Mouse (Mus musculus) thymus, adult 2 months (tissue): ENCODE measurements around the gene Shisa8.

ENCODE experiments used
- CTCF ChIP-seq: fragments of 200-500 bp; IDR thresholded peaks from 2 replicates; pipeline ENCODE4 v1.5.1; 2012; ENCODE audit warnings: mild to moderate bottlenecking, control low read depth, low read length, moderate library complexity, borderline replicate concordance; ENCODE audit not compliant: control insufficient read depth, poor library complexity, insufficient read depth; ENCODE audit errors: extremely low read depth
- POLR2A ChIP-seq: fragments of 200-500 bp; IDR thresholded peaks from 2 replicates; pipeline ENCODE4 v1.6.1; 2012; ENCODE audit warnings: mild to moderate bottlenecking, low read length, control low read depth, moderate library complexity; ENCODE audit not compliant: control insufficient read depth, poor library complexity, insufficient read depth; ENCODE audit errors: extremely low read depth

GRCm38 (mm10) chr15:82197246-82197750 lies 15.3 kb downstream of the Shisa8 start:
- TF ChIP-seq POLR2A (no peak), CTCF (no peak)
